Mouse (Mus musculus): ENCODE data around the gene Ccdc62.

- peak; percentile 85; the same call in 1 of the 2 replicates for TF ChIP-seq POLR2A (IDR thresholded peaks at IDR 0.05; ENCODE audit: borderline replicate concordance, control insufficient read depth, low read depth, low read length)
- no peak for TF ChIP-seq CTCF (IDR thresholded peaks at IDR 0.05; ENCODE audit: control insufficient read depth, insufficient read depth, low read length)
These were observed 43.1 kb downstream of the Ccdc62 start, which contains the start of gene Hip1r for GRCm38 (mm10) chr5:123973299-123974178.
